Mouse (Mus musculus) cerebellum, postnatal 10 days (tissue): ENCODE data around the gene Phf13.

ENCODE experiments used
- DNase-seq, 2 experiments: peaks; one replicate each; pipeline ENCODE4 v3.0.0; 2021; ENCODE audit warnings: mixed read lengths in 2 of 2

Gene Phf13

GRCm38 (mm10) chr4:151988342-151989109 lies 7.5 kb downstream of the Phf13 start, which contains the start of gene Thap3:
Gene Thap3 (minus strand): TSS chr4:151988997.
- DNase-seq = peak; percentile 91 to 92

- DNase-seq = no peak
Measured at GRCm38 (mm10) chr4:151988014-151988341, 8.1 kb downstream of the Phf13 start.

GRCm38 (mm10) chr4:151986650-151987049 lies 9.4 kb downstream of the Phf13 start:
- no peak for DNase-seq

GRCm38 (mm10) chr4:151985886-151986285 lies 10.2 kb downstream of the Phf13 start:
- peak; percentile 66 to 68 for DNase-seq

- peak; percentile 71 to 75 for DNase-seq
Measured at GRCm38 (mm10) chr4:151983560-151983959, 12.5 kb downstream of the Phf13 start.

GRCm38 (mm10) chr4:151983043-151983442 lies 13.0 kb downstream of the Phf13 start:
- no peak for DNase-seq

- peak; percentile 88 to 90 for DNase-seq
Measured at GRCm38 (mm10) chr4:151981363-151981762, 14.7 kb downstream of the Phf13 start.

GRCm38 (mm10) chr4:151980699-151981098 lies 15.4 kb downstream of the Phf13 start:
- DNase-seq = peak in 1 of 2 experiments; percentile 61

DNA sequence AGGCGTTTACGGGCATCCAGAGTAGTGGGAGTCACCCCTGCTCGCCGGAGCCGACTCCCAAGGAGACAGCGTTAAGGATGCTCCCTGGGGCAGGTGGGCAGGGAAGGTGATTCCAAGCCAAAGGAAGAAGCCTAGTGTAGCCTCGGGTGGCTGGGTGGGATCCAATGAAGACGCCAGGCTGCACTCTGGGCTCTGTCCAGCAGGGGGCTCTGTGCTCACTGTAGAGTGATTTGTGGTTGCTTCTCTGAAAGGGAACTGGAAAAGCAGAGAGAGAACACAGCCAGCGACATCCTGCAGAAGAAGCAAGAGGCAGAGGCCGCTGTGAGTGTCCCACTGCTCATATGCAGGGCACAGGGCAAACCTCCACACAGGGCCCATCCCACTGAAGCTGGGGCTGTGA lies 18.3 kb downstream of the Phf13 start:
- peak; percentile 94 to 96 for DNase-seq

- peak; percentile 50 to 76 for DNase-seq
Measured at GRCm38 (mm10) chr4:151975441-151975840, 20.6 kb downstream of the Phf13 start.

DNA sequence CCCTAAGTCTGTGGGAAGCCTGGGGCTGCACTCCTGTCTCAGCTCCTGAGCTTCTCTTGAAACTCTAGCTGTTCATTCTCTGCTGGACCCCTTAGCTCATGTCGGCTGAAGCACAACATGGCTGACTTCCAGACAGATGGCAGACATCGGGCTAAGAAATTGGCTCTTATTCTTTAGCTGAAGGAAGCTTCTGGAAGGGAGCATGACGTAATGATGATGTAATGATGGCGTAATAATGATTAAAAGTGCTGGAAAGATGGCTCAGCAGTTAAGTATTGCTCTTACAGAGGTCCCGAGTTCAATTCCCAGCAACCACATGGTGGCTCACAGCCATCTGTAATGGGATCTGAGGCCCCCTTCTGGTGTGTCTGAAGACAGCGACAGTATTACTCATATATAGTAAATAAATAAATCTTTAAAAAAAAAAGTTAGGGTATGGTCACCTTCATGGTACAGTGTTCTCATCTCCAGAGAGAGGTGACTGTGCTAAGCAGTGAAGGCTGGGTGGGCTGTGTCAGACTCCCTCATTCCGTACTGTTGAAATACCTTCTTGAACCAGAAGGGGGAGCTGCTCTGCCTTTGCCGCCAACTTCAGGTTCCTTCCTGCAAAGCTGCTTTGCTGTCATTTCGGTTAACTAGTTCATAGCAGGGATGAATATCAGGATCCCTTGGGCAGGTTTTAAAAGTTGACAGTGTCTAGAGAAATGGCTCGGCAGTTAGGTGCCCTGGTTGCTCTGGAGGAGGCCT lies 23.7 kb downstream of the Phf13 start:
- DNase-seq = peak; percentile 67 to 85

DNA sequence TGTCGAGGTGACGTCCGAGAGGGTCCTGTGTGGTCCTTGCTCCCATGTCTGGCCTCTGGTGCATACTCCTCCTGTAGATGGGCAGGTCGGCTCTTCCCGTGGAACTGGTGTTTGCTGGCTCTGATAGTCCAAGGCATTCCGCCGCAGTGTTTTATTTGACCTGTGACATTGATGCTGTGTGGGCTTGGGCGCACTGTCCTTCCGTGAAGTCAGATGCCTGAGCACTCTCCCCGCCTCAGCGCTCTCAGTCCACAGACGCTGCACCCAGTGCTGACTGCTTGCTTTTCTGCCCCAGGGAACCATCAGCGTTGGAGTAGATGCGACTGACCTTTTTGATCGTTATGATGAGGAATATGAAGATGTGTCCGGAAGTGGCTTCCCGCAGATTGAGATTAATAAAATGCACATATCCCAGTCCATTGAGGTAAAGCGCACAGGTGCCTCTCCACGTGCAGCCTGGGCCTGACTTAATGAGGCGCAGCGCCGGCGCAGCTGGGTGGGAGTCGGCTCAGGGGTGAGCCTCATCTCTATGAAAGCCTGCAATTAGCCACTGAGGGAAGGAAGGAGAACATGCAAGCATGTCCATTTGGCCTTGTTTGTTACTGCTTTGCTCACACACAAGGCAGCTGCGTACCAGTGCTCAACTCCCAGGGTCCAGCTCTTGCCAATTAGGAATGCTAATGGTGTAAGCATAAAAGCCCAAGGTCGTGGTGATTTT lies 27.7 kb downstream of the Phf13 start:
- no peak for DNase-seq

- DNase-seq = no peak
Measured at GRCm38 (mm10) chr4:151962817-151963216, 33.2 kb downstream of the Phf13 start.

- DNase-seq = no peak
Measured at GRCm38 (mm10) chr4:151960513-151960854, 35.6 kb downstream of the Phf13 start.

GRCm38 (mm10) chr4:151959849-151960512 lies 36.1 kb downstream of the Phf13 start:
- DNase-seq = no peak

- DNase-seq = no peak
Measured at GRCm38 (mm10) chr4:151957584-151958315, 38.3 kb downstream of the Phf13 start.

DNA sequence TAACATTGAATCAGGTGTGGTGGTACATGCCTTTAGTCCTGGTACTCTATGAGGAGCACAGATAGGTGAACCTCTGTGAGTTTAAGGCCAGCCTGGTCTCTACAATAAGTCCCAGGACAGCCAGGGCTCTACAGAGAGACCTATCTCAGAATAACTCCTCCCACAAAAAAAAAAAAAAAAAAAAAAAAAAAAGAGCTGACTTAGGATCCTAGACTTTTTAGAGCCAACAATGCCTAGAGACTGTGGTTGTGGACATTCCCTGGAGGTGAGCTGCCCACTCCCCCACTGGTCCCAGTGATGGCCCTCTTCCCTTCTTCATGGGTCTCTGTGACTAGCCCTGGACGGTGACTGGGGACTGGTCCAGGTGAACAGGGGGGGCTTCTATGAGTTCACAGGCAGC lies 40.3 kb downstream of the Phf13 start:
- DNase-seq = no peak

- no peak for DNase-seq
Measured at GRCm38 (mm10) chr4:151953209-151953608, 42.8 kb downstream of the Phf13 start.

- DNase-seq = peak; percentile 56 to 58
Measured at GRCm38 (mm10) chr4:151948497-151949471, 47.3 kb downstream of the Phf13 start.

- no peak for DNase-seq
Measured at GRCm38 (mm10) chr4:151946211-151946610, 49.8 kb downstream of the Phf13 start.
